Mouse (Mus musculus) mature B cell (primary cell): Measurements from ENCODE around the gene Lpcat1.

Experiments used
- in situ Hi-C: fragments of 300-500 bp; cut with MboI; formaldehyde crosslinking; loops from 2 replicates; pipeline ENCODE4 v1.14.3; 2019

Gene Lpcat1

DNA sequence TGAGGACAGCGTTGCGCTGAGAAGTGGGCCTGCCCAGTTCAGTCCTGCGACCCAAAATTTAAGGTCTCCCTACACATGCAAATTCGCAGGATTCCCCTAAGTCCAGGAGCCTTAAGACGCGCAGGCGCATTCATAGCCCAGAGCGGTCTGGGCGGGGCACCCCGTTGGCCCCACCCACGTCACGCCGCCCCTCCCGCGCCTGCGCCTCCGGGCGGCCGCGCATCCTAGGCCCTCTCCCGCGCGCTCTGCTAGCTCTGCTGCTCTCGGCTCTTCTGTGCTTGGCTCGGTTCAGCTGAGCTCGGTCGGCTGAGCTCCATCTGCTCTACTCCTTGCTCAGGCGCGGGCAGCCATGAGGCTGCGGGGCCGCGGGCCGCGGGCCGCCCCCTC, at the start of gene Lpcat1:
Lpcat1 (plus strand) TSS at position 164 of the 387 bp plus-strand sequence.
- in situ Hi-C loops: no loop called here

- in situ Hi-C loops: no loop called here
Measured at GRCm38 (mm10) chr13:73417478-73418220, 49.3 kb upstream of the Lpcat1 start.

- in situ Hi-C loops: no loop called here
Measured at GRCm38 (mm10) chr13:73418297-73418696, 48.7 kb upstream of the Lpcat1 start.

GRCm38 (mm10) chr13:73419244-73419643, 47.8 kb upstream of the Lpcat1 start:
- in situ Hi-C loops: no loop called here

GRCm38 (mm10) chr13:73423043-73423442, 44.0 kb upstream of the Lpcat1 start:
- in situ Hi-C loops: no loop called here

DNA sequence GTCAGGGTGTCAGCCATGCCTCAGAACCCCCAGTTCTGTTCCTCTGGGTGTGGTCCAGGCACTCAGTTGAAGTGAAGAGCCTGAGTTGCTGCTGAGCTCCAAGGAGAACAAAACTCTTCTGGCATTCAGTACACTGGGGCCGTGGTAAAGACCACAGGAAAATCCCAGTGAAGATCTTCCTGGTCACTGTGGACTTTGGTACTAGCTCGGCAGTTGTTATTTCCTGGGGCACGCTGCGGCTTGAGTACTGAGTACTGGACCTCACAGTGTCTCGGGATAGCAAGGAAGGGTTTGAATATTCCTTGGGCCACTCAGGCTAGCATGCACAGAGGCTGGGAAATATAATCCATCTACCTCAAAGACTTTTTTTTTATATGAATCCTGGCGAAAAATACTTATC, 42.0 kb upstream of the Lpcat1 start:
- in situ Hi-C loops: loop anchor here (5.0 kb wide), 1 partner anchor 82 kb away; no protein-coding TSS in a partner anchor

DNA sequence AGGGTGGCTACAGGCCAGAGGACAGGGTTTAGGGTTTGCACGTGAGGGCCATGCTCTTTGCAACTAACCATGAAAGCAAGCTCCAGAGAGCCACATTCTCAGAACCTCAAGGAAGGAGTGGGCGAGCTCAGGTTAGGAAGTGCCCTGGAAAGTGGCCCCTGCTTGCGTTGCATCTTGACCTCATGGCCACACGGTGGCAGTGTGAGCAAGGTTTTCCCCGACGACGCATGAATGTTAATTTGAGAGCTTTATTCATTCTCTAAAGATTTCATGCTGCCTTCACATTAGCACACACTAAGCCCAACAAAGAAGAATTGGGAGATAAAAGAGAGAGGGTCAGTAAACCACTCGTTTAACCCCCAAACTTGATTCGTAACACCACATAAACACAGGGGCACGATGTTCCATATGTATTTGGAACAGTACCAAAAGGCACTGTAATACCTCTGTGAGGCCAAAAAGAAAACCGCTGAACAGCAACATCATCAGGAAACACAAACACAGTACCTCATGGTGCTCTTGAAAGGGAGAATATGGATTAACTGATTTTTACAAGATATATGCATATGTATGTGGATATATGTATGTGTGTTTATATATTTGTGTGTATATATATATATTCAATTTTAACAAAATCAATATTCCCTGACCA, 41.0 kb upstream of the Lpcat1 start:
- in situ Hi-C loops: loop anchor here (5.0 kb wide), 1 partner anchor 81 kb away; no protein-coding TSS in a partner anchor

GRCm38 (mm10) chr13:73426587-73426986, 40.4 kb upstream of the Lpcat1 start:
- in situ Hi-C loops: loop anchor here (5.0 kb wide), 1 partner anchor 81 kb away; no protein-coding TSS in a partner anchor

DNA sequence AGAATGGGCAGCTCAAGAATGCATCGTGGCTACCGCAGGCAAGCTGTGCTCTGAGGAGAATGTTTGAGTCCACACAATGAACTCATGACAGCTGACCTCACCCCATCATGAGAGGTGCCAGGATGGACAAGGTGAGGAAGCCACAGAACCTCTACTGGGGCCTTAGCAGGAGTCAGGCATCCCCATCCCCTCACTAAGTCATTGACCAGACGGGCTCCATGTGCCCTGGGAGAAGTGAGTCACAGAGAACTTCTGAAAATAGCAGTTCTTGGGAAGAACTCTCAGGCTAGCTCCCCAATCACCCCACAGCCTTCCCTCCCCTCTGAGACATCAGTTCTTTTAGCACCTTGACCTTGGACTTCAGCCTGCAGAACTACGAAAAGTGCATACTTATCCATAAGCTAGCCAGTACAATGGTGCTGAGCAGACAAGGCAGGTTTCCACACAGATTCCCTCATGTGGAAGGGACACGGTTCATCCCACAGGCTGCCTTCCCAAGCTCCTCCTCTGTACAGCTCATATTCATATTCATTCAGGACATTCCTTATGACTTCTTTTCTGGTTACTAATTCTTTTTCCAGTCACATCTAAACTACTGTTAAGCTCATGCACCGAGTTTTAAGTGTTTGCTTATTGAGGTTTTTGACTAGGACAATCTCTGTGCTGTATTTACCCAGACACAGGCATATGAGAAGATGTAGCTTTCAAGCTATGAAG, 37.2 kb upstream of the Lpcat1 start:
- in situ Hi-C loops: loop anchor here (5.0 kb wide), 1 partner anchor 78 kb away; no protein-coding TSS in a partner anchor

DNA sequence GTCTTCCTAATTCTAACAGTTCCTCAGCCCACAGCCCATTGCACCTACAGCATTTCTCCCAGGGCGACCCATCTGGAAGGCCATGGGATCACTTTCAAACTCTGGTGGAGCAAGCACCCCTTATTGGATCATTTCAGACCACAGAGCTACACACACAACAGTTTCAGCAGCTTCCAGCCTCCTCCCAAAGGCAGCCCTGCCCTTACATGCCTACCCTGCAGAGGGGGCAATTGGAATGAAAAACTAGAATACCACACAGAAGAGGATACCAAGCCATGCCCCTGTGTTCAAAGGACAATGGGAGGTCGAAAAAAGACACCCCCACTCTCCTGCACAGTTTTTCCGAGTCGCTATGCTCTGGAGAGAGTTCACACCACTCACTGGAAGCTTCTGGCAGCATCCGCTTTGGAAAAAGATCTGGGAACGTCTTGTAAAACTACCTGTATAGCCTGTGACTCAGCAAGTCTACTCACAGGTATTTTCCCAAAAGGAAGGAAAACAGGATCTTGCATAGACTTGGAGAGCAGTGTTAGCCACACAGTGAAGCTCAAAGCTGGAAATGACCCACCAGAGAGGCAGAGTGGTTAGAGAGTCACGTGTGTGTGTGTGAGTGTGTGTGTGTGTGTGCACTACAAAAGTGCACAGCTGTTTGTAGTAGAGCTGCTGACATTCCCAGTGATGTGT, 34.4 kb upstream of the Lpcat1 start:
- in situ Hi-C loops: no loop called here

DNA sequence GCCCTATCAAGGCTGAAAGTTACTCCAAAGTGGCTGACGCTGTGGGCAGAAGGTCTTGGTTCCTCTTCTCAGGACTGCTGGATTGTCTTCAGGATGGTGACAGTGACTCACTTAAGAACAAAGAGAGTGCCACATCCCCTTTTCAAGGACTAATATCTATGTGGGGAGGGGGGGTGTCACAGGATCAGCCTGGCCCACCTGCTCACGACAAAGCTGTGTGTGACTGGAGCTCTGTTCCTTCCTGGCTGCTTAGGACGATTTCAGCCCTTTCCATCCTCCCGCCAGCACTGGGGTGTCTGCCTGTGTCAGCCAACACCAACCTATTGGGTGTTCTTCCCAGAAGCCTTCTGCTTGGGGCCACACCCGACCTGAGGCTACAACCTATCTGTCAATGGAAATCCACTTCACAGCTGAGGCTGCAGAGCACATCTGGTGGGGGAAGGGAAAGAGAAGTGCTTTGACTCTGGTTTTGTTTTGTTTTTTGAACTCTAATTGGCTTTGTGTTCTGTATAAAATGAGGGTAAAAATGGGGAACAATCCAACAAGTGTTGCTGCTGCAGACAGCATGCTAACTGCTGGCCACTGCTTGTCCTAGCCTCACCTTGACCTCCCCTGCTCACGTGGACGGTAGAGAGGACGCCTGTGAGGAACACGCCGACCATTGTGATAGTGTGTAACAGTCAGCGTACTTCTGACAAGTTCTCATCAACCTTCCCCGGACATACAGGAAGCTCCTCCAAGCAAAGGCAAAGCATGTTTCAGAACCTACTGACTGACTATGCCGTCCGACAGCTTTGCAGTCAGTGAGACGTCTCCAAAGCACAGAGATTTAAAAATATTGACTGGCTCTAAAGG, 33.1 kb upstream of the Lpcat1 start:
- in situ Hi-C loops: no loop called here

- in situ Hi-C loops: no loop called here
Measured at GRCm38 (mm10) chr13:73434687-73435086, 32.3 kb upstream of the Lpcat1 start.

GRCm38 (mm10) chr13:73435662-73436061, 31.3 kb upstream of the Lpcat1 start:
- in situ Hi-C loops: no loop called here

DNA sequence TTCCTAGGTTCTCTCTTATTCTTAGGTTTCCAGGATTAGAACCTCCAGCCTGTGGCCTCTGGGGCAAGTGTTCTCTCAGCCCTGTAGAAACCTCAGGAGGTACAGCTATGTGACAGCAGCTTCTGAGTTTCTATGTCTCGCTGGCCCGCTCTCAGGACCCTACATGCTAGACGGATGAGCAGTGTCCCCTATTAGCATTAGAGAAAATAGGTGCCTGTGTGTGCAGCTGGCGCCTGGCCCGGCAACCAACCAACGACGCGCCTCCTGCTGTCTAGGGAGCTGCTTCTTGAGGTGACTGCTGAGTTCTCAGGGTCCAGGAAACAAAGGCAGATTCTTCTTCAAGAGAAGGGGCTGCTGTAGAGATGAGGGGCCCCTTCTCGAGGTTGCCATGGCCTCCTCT, 27.9 kb upstream of the Lpcat1 start:
- in situ Hi-C loops: no loop called here

GRCm38 (mm10) chr13:73441032-73441431, 26.0 kb upstream of the Lpcat1 start:
- in situ Hi-C loops: no loop called here

GRCm38 (mm10) chr13:73441686-73442085, 25.3 kb upstream of the Lpcat1 start:
- in situ Hi-C loops: no loop called here

- in situ Hi-C loops: no loop called here
Measured at GRCm38 (mm10) chr13:73442431-73442830, 24.6 kb upstream of the Lpcat1 start.

GRCm38 (mm10) chr13:73443093-73443821, 23.7 kb upstream of the Lpcat1 start:
- in situ Hi-C loops: no loop called here

DNA sequence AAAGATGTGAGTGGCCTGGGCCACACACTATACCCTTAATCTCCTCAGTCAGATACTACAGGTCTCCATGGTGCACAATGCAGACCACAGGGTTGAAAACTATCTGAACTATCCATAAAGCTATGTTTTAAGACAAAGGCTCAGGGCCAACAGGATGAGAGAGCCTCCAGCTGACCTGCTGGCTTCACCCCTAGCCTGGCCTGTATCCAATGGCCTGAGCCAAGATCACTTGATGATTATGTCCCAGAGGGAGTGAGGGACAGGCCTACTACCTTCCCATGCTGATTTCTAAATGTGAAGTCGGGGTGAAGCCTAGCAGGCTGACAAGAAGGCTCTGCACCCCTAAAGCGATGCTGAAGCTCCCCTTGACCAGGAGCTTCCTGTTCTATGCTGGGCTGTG, 21.9 kb upstream of the Lpcat1 start:
- in situ Hi-C loops: no loop called here

DNA sequence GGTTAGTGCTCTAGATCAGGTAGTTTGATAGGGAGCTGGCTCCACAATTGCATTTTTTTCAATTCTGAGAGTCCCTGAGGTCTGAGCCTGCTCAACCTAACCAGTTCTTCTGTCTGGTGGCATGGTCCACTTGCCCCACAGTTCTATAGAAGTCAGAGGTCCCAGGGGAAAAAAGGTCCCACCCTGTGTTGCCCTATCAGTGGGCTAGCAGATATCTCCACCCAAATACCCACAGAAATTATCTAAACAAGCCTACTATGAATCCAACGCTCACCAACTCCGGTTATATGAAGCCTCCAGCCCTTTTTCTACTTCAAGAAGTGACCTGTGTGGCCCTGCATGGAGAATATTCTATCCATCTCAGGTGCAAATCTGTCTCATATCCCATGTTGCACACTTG, 20.9 kb upstream of the Lpcat1 start:
- in situ Hi-C loops: no loop called here
